Mouse (Mus musculus): ENCODE results near the gene Tmc7.

Tmc7 gene

GRCm38 (mm10) chr7:118503844-118504243 lies 80.7 kb downstream of the Tmc7 start:
- no peak for DNase-seq (ENCODE audit: extremely low spot score, low spot score)

GRCm38 (mm10) chr7:118502333-118502732 lies 82.2 kb downstream of the Tmc7 start:
- DNase-seq (ENCODE audit: extremely low spot score, low spot score), result no peak

GRCm38 (mm10) chr7:118499784-118500435 lies 84.6 kb downstream of the Tmc7 start:
- DNase-seq (ENCODE audit: extremely low spot score, low spot score), result no peak

- DNase-seq (ENCODE audit: extremely low spot score, low spot score), result no peak
Observed at GRCm38 (mm10) chr7:118498984-118499783, 85.4 kb downstream of the Tmc7 start.

DNA sequence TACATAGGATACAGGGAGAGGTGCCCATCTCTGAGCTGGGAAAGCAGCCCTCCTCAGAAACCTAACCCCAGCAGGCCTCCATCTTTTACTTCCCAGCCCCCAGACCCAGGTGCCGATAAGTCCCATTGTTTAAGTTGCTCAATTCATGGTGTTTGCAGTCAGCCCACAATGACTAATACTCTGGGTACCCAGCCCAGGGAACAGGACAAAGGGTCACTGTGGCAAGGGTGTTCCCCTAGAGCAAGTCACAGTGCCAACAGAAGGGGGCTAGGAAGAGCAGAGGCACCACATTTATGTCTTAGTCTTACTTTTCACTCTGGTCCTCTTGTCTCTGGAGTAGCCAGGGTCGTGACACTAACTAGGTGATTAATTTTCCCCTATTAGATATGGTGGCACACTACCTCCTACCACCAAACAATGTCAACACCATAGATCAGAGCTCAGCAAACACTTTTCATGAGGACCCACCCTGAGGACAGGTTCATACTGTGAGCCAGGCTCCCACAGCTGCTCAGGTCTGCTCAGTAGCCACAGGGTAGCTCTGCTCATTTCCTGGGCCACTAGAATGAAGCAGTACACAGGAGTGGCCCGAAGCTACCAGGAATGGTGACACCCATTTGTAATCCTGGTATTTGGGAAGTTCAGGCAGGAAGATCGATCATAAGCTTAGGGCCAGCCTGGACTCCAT lies 89.5 kb downstream of the Tmc7 start:
- no peak for DNase-seq (ENCODE audit: extremely low spot score, low spot score)

DNA sequence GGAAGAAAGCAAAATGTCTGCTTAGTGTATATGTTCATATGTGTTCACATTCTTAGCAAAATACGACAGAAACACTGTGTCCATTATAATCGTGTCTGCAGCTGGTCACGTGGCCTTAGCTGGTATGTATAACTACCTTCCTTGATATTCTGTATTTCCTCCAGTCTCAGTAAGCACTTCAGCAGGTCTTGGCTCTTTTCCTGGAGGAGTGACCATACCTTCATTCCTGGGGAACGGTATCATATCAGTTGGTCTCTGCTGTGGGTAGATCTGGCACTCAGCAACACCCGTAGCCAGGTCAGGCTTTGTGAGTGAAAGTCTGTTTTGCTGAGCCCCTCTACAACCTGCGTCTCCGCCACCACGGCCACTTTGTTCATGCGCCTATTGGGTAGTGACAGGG lies 90.6 kb downstream of the Tmc7 start:
- DNase-seq (ENCODE audit: extremely low spot score, low spot score), result no peak

DNA sequence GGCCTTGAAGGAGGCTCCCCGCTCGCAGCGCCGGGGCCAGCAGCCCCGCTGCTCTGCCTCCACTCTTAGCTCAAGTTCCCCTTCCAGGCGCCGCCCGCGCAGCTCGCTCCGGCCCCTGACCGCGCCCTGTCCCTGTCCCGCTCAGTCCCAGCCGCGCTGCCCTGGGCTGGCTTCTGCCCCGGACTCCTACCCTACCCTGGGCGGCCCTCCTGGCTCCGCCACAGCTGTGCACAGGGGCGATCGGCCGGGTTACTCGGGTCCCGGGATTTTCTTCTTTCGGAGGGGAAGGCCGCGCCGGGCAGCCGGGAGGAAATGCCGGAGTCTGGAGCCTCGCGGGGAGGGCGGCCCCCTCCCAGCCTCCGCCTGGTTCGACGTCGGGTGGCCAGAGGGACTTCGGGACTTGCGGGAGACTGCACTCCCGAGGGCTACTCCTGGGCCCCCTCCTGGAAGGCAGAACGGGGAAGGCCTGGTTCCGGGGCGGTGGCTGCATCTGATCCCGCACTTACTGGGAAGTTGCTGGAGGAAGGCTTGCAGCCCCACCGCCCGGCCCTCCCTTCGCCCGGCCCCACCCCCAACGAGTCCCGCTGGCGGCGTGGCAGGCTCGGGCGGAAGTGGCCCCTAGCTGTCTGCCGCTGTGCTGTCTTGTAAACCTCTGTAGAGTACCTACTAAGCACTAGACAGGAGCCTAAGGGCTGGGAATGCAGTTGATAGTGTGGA lies 92.9 kb downstream of the Tmc7 start, which contains the start of gene Itpripl2:
TSS of gene Itpripl2 (minus strand) at position 545 of the 717 bp plus-strand sequence.
- DNase-seq (ENCODE audit: extremely low spot score, low spot score), result peak; percentile 84

DNA sequence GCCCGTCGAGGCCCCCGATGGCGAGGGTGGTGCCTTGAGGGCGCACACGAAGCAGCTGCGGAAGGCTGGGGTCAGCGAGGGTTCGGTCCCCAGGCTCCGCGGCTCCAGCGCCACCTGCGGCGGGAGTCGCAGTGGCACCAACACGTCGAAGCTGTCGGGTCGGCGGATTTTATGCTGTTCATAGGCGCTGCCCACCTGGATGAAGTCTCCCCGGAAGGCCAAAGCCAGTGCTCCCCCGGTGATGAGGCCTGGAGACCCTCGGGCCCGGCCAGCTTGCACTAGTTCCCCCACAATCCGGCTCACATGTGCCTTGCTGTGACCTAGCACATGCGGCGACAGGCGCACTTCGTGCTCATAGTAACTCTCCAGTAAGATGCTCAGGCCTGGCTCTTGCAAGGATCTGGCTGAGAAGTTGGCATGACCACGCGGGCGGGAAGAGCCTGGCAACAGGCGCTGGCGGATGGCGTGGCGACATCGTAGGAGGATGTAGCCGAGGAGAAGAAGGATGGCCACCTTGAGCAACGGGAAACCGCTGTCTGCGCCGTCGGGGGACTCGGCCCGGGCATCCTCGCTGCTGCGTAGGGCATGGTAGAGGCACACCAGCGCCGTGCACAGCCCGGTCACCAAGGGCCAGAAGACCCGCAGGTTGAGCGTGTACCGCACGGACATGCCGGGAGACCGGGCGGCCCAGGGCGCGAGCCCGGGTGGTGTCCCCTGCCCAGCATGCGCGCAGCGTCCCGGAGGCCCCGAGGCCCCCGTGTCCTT lies 93.7 kb downstream of the Tmc7 start:
- no peak for DNase-seq (ENCODE audit: extremely low spot score, low spot score)

- peak; percentile 29 for DNase-seq (ENCODE audit: extremely low spot score, low spot score)
Observed at GRCm38 (mm10) chr7:118489706-118490665, 94.5 kb downstream of the Tmc7 start.

GRCm38 (mm10) chr7:118488060-118488664 lies 96.4 kb downstream of the Tmc7 start:
- no peak for DNase-seq (ENCODE audit: extremely low spot score, low spot score)

DNA sequence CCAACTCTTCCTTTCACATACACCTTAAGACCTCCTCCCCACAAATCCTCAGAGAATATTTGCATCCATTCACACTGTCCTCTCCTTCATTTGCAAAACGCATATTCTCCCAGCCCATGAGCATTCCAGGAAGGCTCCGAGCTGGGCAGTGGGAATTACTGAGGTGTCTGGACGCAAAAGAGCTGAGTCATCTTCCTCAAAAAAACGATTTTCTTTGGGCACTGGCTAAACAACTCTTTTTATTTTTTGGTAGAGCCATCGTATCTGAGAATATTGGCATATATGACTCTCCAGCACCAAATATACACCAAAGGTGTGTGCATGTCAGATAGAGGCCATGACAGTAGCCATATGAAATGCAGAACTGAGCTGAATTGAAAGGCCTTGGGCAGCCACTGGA lies 97.6 kb downstream of the Tmc7 start:
- DNase-seq (ENCODE audit: extremely low spot score, low spot score), result no peak
